Mouse (Mus musculus) right cerebral cortex, adult 18-20 months (tissue): ENCODE data around the gene Scgb3a1.

Experiments
- DNase-seq: peaks from one replicate; pipeline ENCODE4 v3.0.0; 2022; ENCODE audit warnings: mixed read lengths

Gene Scgb3a1

GRCm38 (mm10) chr11:49663310-49663709 is at the start of gene Scgb3a1:
Scgb3a1 (plus strand) TSS chr11:49663610.
- no peak for DNase-seq

- no peak for DNase-seq
Observed at GRCm38 (mm10) chr11:49615856-49616725, 47.3 kb upstream of the Scgb3a1 start.

GRCm38 (mm10) chr11:49618476-49618875 is 44.9 kb upstream of the Scgb3a1 start:
- DNase-seq, result no peak

- DNase-seq, result no peak
Observed at GRCm38 (mm10) chr11:49621953-49622352, 41.5 kb upstream of the Scgb3a1 start.

GRCm38 (mm10) chr11:49624156-49624555 is 39.3 kb upstream of the Scgb3a1 start:
- no peak for DNase-seq

GRCm38 (mm10) chr11:49625863-49626262 is 37.5 kb upstream of the Scgb3a1 start:
- no peak for DNase-seq

- DNase-seq, result no peak
Observed at GRCm38 (mm10) chr11:49626748-49627147, 36.7 kb upstream of the Scgb3a1 start.

GRCm38 (mm10) chr11:49631154-49631553 is 32.3 kb upstream of the Scgb3a1 start:
- no peak for DNase-seq

GRCm38 (mm10) chr11:49632256-49632655 is 31.2 kb upstream of the Scgb3a1 start:
- no peak for DNase-seq

GRCm38 (mm10) chr11:49634101-49634500 is 29.3 kb upstream of the Scgb3a1 start:
- no peak for DNase-seq

- DNase-seq, result no peak
Observed at GRCm38 (mm10) chr11:49635671-49636070, 27.7 kb upstream of the Scgb3a1 start.

- no peak for DNase-seq
Observed at GRCm38 (mm10) chr11:49636449-49636848, 27.0 kb upstream of the Scgb3a1 start.

GRCm38 (mm10) chr11:49645677-49646076 is 17.7 kb upstream of the Scgb3a1 start:
- DNase-seq, result no peak

- no peak for DNase-seq
Observed at GRCm38 (mm10) chr11:49650113-49650993, 13.1 kb upstream of the Scgb3a1 start.

GRCm38 (mm10) chr11:49650994-49651761 is 12.2 kb upstream of the Scgb3a1 start:
- peak; percentile 71 for DNase-seq

- DNase-seq, result no peak
Observed at GRCm38 (mm10) chr11:49651762-49652322, 11.6 kb upstream of the Scgb3a1 start.

GRCm38 (mm10) chr11:49652401-49653078 is 10.9 kb upstream of the Scgb3a1 start:
- DNase-seq, result peak; percentile 84

GRCm38 (mm10) chr11:49653079-49653408 is 10.4 kb upstream of the Scgb3a1 start:
- DNase-seq, result no peak

GRCm38 (mm10) chr11:49654651-49655050 is 8.8 kb upstream of the Scgb3a1 start:
- no peak for DNase-seq

GRCm38 (mm10) chr11:49655501-49655900 is 7.9 kb upstream of the Scgb3a1 start:
- no peak for DNase-seq

GRCm38 (mm10) chr11:49658065-49658464 is 5.3 kb upstream of the Scgb3a1 start:
- DNase-seq, result no peak
